Mouse (Mus musculus) CH12.LX (cell line): ENCODE measurements around the gene Galnt14.

ENCODE experiments used
- BHLHE40 ChIP-seq: IDR thresholded peaks from 2 replicates; pipeline ENCODE4 v1.6.1; 2011; ENCODE audit warnings: mild to moderate bottlenecking, low read depth, low read length, improper control_type of control experiment
- CTCF ChIP-seq, 2 experiments: IDR thresholded peaks in 1 of 2; conservative IDR thresholded peaks in 1 of 2; 2 replicates each; pipeline ENCODE4 v1.5.1; 2011 to 2012; ENCODE audit warnings: low read depth in 2 of 2, low read length in 2 of 2, improper control_type of control experiment in 1 of 2, inconsistent platforms in 1 of 2, mild to moderate bottlenecking in 1 of 2, moderate library complexity in 1 of 2
- MAZ ChIP-seq: IDR thresholded peaks from 2 replicates; pipeline ENCODE4 v1.6.1; 2012; ENCODE audit warnings: low read depth, mild to moderate bottlenecking, inconsistent platforms, low read length, improper control_type of control experiment, moderate library complexity
- POLR2A ChIP-seq: IDR thresholded peaks from 2 replicates; pipeline ENCODE4 v1.6.1; 2011; ENCODE audit warnings: low read depth, mild to moderate bottlenecking, improper control_type of control experiment, low read length
- SIN3A ChIP-seq: IDR thresholded peaks from 2 replicates; pipeline ENCODE4 v1.6.1; 2012; ENCODE audit warnings: low read length, improper control_type of control experiment, inconsistent platforms

- no peak for TF ChIP-seq MAZ
- no peak for TF ChIP-seq POLR2A
- TF ChIP-seq CTCF (conservative IDR thresholded peaks at IDR 0.05 in 1 of 2, IDR thresholded peaks at IDR 0.05 in 1 of 2; ENCODE audit: low read depth in 2 of 2, low read length in 2 of 2): no peak
- no peak for TF ChIP-seq SIN3A
- TF ChIP-seq BHLHE40: no peak
These were observed 153.8 kb downstream of the Galnt14 start for GRCm38 (mm10) chr17:73556436-73556835.
